Comparison of ENCODE assay signal across 9 mouse cellular contexts in the genomic region with DNA sequence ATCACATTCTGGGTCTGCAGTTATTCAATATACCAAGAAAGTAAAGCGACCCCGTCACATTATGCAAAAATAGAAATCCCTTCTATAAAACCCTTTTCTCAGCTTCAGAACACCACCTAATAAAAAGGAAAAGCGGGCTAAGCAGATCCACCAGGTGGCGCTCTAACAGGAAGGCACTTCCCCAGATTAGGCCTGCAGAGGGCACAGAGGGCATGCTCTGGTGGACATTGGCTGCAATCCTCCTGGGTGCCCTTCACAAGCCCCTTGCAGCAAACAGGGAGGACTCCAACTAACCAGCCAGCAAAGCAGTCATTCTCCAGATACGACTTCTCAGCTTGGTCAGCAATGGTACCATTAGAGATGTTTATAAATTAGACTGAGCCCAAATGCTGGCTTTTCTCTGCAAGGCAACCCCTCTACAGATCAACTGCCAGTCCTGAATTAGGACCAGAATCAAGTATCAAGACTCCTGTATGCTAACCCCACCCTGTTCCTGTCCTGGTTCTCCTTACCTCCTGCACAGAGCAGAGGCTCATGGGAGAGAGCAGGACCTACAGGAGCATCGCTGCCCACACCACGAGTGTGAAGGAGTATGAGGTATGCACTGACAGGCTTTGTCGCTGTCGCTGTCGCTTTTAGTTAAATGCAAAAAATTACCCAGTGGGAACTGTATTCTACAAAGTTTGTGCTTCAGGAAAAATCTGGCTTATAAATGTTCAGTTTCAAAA. TPM values are rescaled to one million over a fixed set of nuclear protein-coding genes. Genes with fewer than 3 reads are reported as not detected.
A peak's percentile ranks its signal among the peaks of the same experiment; 100 is the strongest.
DNase-seq lines count a peak whose midpoint lies in the region; ATAC-seq lines count a peak whose summit lies in the region.
"Had no signal": no experiment of that assay in that cellular context is flagged by ENCODE, and none has a peak within 500 bp of the region (broad histone marks: within the 10 kb centered on the region; RNA-seq: fewer than 3 reads in every experiment).

No protein-coding gene starts in this region.

- no peak overlapping the region for H3K27ac ChIP-seq in embryonic facial prominence, embryonic 14.5 days (replicated peaks; ENCODE audit: low read depth, low read length)
- H3K27ac ChIP-seq in heart, embryonic 14.5 days (replicated peaks in 1 of 2; ENCODE audit: control insufficient read depth in 1 of 2, insufficient read depth in 1 of 2, low read depth in 2 of 2, low read length in 2 of 2) = no peak overlapping the region; a peak in 2 of 4 replicates
- H3K27ac ChIP-seq: macrophage had no signal

- H3K4me1 ChIP-seq in embryonic facial prominence, embryonic 14.5 days (ENCODE audit: control insufficient read depth, insufficient read depth, low read length) = no peaks in the 10 kb centered on the region
- peaks cover 2 to 14% of the 10 kb centered on the region in 2 experiments; a peak in 2 of 4 replicates for H3K4me1 ChIP-seq in heart, embryonic 14.5 days (ENCODE audit: control insufficient read depth in 2 of 2, insufficient read depth in 2 of 2, low read length in 2 of 2)

- H3K9ac ChIP-seq in embryonic facial prominence, embryonic 14.5 days (ENCODE audit: low read depth, low read length) = no peak overlapping the region
- H3K9ac ChIP-seq in heart, embryonic 14.5 days (ENCODE audit: low read length) = no peak overlapping the region

- H3K4me3 ChIP-seq in embryonic facial prominence, embryonic 14.5 days (ENCODE audit: low read depth, low read length) = no peak overlapping the region
- H3K4me3 ChIP-seq in heart, embryonic 14.5 days (ENCODE audit: control insufficient read depth in 1 of 2, insufficient read depth in 1 of 2, low read depth in 1 of 2, low read length in 2 of 2) = no peak overlapping the region

- no peaks in the 10 kb centered on the region for H3K27me3 ChIP-seq in embryonic facial prominence, embryonic 14.5 days (replicated peaks; ENCODE audit: control insufficient read depth, insufficient read depth, low read length)
- H3K27me3 ChIP-seq in heart, embryonic 14.5 days (ENCODE audit: control insufficient read depth, insufficient read depth, low read length) = no peaks in the 10 kb centered on the region

- 57% methylated on average over 10 of the region's 10 CpGs for WGBS in embryonic facial prominence, embryonic 14.5 days
- WGBS in heart, embryonic 14.5 days = 57% methylated on average over 10 of the region's 10 CpGs

- H3K4me2 ChIP-seq in embryonic facial prominence, embryonic 14.5 days (ENCODE audit: low read depth, low read length) = no peak overlapping the region
- no peak overlapping the region for H3K4me2 ChIP-seq in heart, embryonic 14.5 days (ENCODE audit: low read length)

- H3K36me3 ChIP-seq in embryonic facial prominence, embryonic 14.5 days (ENCODE audit: control insufficient read depth, insufficient read depth, low read length) = peaks cover 14% of the 10 kb centered on the region
- peaks cover 22% of the 10 kb centered on the region for H3K36me3 ChIP-seq in heart, embryonic 14.5 days (ENCODE audit: control insufficient read depth, insufficient read depth, low read length)

- H3K9me3 ChIP-seq in embryonic facial prominence, embryonic 14.5 days (ENCODE audit: control insufficient read depth, low read length) = no peaks in the 10 kb centered on the region
- peaks cover under 1% of the 10 kb centered on the region; the same call in 1 of the 2 replicates for H3K9me3 ChIP-seq in heart, embryonic 14.5 days (ENCODE audit: control insufficient read depth, low read length)

- DNase-seq in ES-CJ7 (ENCODE audit: low read depth, low spot score) = peak; percentile 51
- peak; percentile 83 to 89 for DNase-seq in adrenal gland, postnatal 36 days
- DNase-seq in embryonic facial prominence, embryonic 14.5 days (ENCODE audit: low spot score) = peak; percentile 55
- DNase-seq in kidney, postnatal 4 days = peak; percentile 87
- DNase-seq in lung, postnatal 10 days = peak; percentile 84
- peak; percentile 79 for DNase-seq in right cerebral cortex, postnatal 14 days
- DNase-seq in urinary bladder, postnatal 36 days (ENCODE audit: low spot score in 2 of 2) = peak; percentile 53 to 64

- 0 out of 2 replicates have a peak, but pooled peaks have one; percentile 18 for ATAC-seq in embryonic facial prominence, embryonic 14.5 days (ENCODE audit: low read depth)
- ATAC-seq in heart, embryonic 14.5 days (ENCODE audit: insufficient number of reproducible peaks, insufficient read depth, low FRiP score, low read depth) = peak; percentile 66

RNA-seq across cellular contexts. Expression of gene Esd, which starts 32.3 kb away (rescaled TPM):
- 100 to 1,000 TPM; 327 to 353 TPM for total RNA-seq in adrenal gland, postnatal 36 days (2021)
- 302 and 330 TPM in 2 replicates for polyA plus RNA-seq in embryonic facial prominence, embryonic 14.5 days (2014; fragmentation: Nextera tagmentation; extraction: Ambion mirVana)
- polyA plus RNA-seq in heart, embryonic 14.5 days (2014; fragmentation: Nextera tagmentation; extraction: Ambion mirVana) = 289 and 290 TPM in 2 replicates
